Mouse (Mus musculus) intestine, embryonic 16.5 days (tissue): ENCODE data around the gene Hdac8. TPM values are rescaled to one million over a fixed set of nuclear protein-coding genes. Genes with fewer than 3 reads are reported as not detected.

Source experiments
- ATAC-seq: fragments of 200-750 bp; cut with Nextera tagmentation; 2 replicates; pipeline ENCODE4 v1.8.0; 2017; ENCODE audit warnings: moderate TSS enrichment, moderate library complexity
- H3K27ac ChIP-seq: fragments of 300-500 bp; sonication (generic); 2 replicates; pipeline ENCODE4 v1.5.1; 2014; ENCODE audit warnings: mild to moderate bottlenecking, low read length
- H3K27me3 ChIP-seq: fragments of 300-500 bp; sonication (generic); replicated peaks from 2 replicates; pipeline ENCODE4 v1.6.1; 2014; ENCODE audit warnings: low read length, control low read depth, mixed read lengths; ENCODE audit not compliant: control insufficient read depth, insufficient read depth
- H3K36me3 ChIP-seq: fragments of 300-500 bp; sonication (generic); 2 replicates; pipeline ENCODE4 v1.6.1; 2014; ENCODE audit warnings: low read length, control low read depth; ENCODE audit not compliant: control insufficient read depth, insufficient read depth
- H3K4me1 ChIP-seq: fragments of 300-500 bp; sonication (generic); 2 replicates; pipeline ENCODE4 v1.6.1; 2014; ENCODE audit warnings: low read length, control low read depth, mixed read lengths; ENCODE audit not compliant: control insufficient read depth, insufficient read depth
- H3K4me2 ChIP-seq: fragments of 300-500 bp; sonication (generic); 2 replicates; pipeline ENCODE4 v1.6.1; 2014; ENCODE audit warnings: low read depth, low read length, control low read depth
- H3K4me3 ChIP-seq: fragments of 300-500 bp; sonication (generic); 2 replicates; pipeline ENCODE4 v1.5.1; 2014; ENCODE audit warnings: mild to moderate bottlenecking, low read length
- H3K9ac ChIP-seq: fragments of 300-500 bp; sonication (generic); 2 replicates; pipeline ENCODE4 v1.6.1; 2014; ENCODE audit warnings: low read depth, low read length
- H3K9me3 ChIP-seq: fragments of 300-500 bp; sonication (generic); 2 replicates; pipeline ENCODE4 v1.6.1; 2016; ENCODE audit warnings: low read length, control low read depth; ENCODE audit not compliant: control insufficient read depth
- WGBS: fragments of 180-500 bp; shearing (Covaris S2); extraction: QIAGEN DNeasy Blood & Tissue Kit; methylation state at CpG from one replicate; pipeline ENCODE4 v1.1.7; 2014; 5-methylcytosine and 5-hydroxymethylcytosine counted together
- polyA plus RNA-seq: library from polyadenylated mRNA; unstranded; fragments of >200 nt; fragmentation: Nextera tagmentation; extraction: Ambion mirVana; gene quantifications from 2 replicates; pipeline ENCODE4 v1.2.1, GENCODE M21; 2015

Gene Hdac8
- polyA plus RNA-seq, 1 experiment from 2014 or later: 8.2 TPM

- ATAC-seq: no peak
- H3K36me3 ChIP-seq: no peaks in the 10 kb centered on the region
- H3K9me3 ChIP-seq: no peaks in the 10 kb centered on the region
- no peak overlapping the region for H3K4me3 ChIP-seq
- no peak overlapping the region for H3K9ac ChIP-seq
- 81% methylated on average over 5 of the region's 5 CpGs for WGBS
- no peak overlapping the region for H3K27ac ChIP-seq
- H3K4me1 ChIP-seq: no peaks in the 10 kb centered on the region
- H3K27me3 ChIP-seq: no peaks in the 10 kb centered on the region
- no peak overlapping the region for H3K4me2 ChIP-seq
Observed at GRCm38 (mm10) chrX:102475555-102475954, 29.6 kb downstream of the Hdac8 start.

- H3K4me3 ChIP-seq: no peak overlapping the region
- H3K9ac ChIP-seq: no peak overlapping the region
- H3K4me2 ChIP-seq: no peak overlapping the region
- 59% methylated on average over 8 of the region's 8 CpGs for WGBS
- no peaks in the 10 kb centered on the region; the same call in 1 of the 2 replicates for H3K27me3 ChIP-seq
- no peaks in the 10 kb centered on the region for H3K9me3 ChIP-seq
- no peak for ATAC-seq
- H3K36me3 ChIP-seq: no peaks in the 10 kb centered on the region
- H3K4me1 ChIP-seq: no peaks in the 10 kb centered on the region
- no peak overlapping the region for H3K27ac ChIP-seq
Observed at GRCm38 (mm10) chrX:102418343-102419127, 86.6 kb downstream of the Hdac8 start.

GRCm38 (mm10) chrX:102416972-102417371 is 88.2 kb downstream of the Hdac8 start:
- Histone ChIP-seq H3K9me3 (no peaks in the 10 kb centered on the region), H3K4me2 (no peak overlapping the region), H3K36me3 (no peaks in the 10 kb centered on the region), H3K27me3 (no peaks in the 10 kb centered on the region; the same call in 1 of the 2 replicates), H3K4me3 (no peak overlapping the region), H3K9ac (no peak overlapping the region), H3K4me1 (no peaks in the 10 kb centered on the region), H3K27ac (no peak overlapping the region)
- no peak for ATAC-seq
- WGBS: 87% methylated on average over 4 of the region's 4 CpGs

GRCm38 (mm10) chrX:102416386-102416785 is 88.8 kb downstream of the Hdac8 start:
- Histone ChIP-seq H3K27ac (no peak overlapping the region), H3K4me2 (no peak overlapping the region), H3K4me1 (no peaks in the 10 kb centered on the region), H3K36me3 (no peaks in the 10 kb centered on the region), H3K27me3 (no peaks in the 10 kb centered on the region; the same call in 1 of the 2 replicates), H3K9me3 (no peaks in the 10 kb centered on the region), H3K4me3 (no peak overlapping the region), H3K9ac (no peak overlapping the region)
- WGBS: 68% methylated on average over 4 of the region's 4 CpGs
- no peak for ATAC-seq

GRCm38 (mm10) chrX:102384765-102385164 is 120.4 kb downstream of the Hdac8 start:
- H3K9ac ChIP-seq: no peak overlapping the region
- H3K4me1 ChIP-seq: no peaks in the 10 kb centered on the region
- no peak overlapping the region for H3K4me2 ChIP-seq
- H3K9me3 ChIP-seq: no peaks in the 10 kb centered on the region
- no peak for ATAC-seq
- 70% methylated on average over 3 of the region's 3 CpGs for WGBS
- 0 out of 2 replicates have a peak, but pooled peaks cover 2% of the 10 kb centered on the region for H3K27me3 ChIP-seq
- H3K36me3 ChIP-seq: no peaks in the 10 kb centered on the region
- no peak overlapping the region for H3K4me3 ChIP-seq
- no peak overlapping the region for H3K27ac ChIP-seq

GRCm38 (mm10) chrX:102383151-102383550 is 122.0 kb downstream of the Hdac8 start:
- Histone ChIP-seq H3K4me2 (no peak overlapping the region), H3K9me3 (no peaks in the 10 kb centered on the region), H3K9ac (no peak overlapping the region), H3K4me1 (no peaks in the 10 kb centered on the region), H3K27ac (no peak overlapping the region), H3K4me3 (no peak overlapping the region), H3K36me3 (no peaks in the 10 kb centered on the region), H3K27me3 (0 out of 2 replicates have a peak, but pooled peaks cover 2% of the 10 kb centered on the region)
- WGBS: 61% methylated on average over 7 of the region's 7 CpGs
- no peak for ATAC-seq

GRCm38 (mm10) chrX:102366510-102366909 is 138.6 kb downstream of the Hdac8 start:
- ATAC-seq: no peak
- peaks cover 8% of the 10 kb centered on the region; the same call in 1 of the 2 replicates for H3K27me3 ChIP-seq
- no peak overlapping the region for H3K9ac ChIP-seq
- H3K4me1 ChIP-seq: no peaks in the 10 kb centered on the region
- H3K9me3 ChIP-seq: no peaks in the 10 kb centered on the region
- no peak overlapping the region for H3K4me2 ChIP-seq
- 92% methylated on average over 3 of the region's 3 CpGs for WGBS
- no peak overlapping the region for H3K4me3 ChIP-seq
- no peaks in the 10 kb centered on the region for H3K36me3 ChIP-seq
- H3K27ac ChIP-seq: no peak overlapping the region

GRCm38 (mm10) chrX:102362244-102362643 is 142.9 kb downstream of the Hdac8 start:
- H3K4me3 ChIP-seq: no peak overlapping the region
- H3K9ac ChIP-seq: no peak overlapping the region
- H3K27me3 ChIP-seq: peaks cover 4% of the 10 kb centered on the region; the same call in 1 of the 2 replicates
- no peaks in the 10 kb centered on the region for H3K9me3 ChIP-seq
- no peaks in the 10 kb centered on the region for H3K36me3 ChIP-seq
- no peak for ATAC-seq
- 69% methylated on average over 2 of the region's 2 CpGs for WGBS
- H3K4me1 ChIP-seq: no peaks in the 10 kb centered on the region
- H3K27ac ChIP-seq: no peak overlapping the region
- no peak overlapping the region for H3K4me2 ChIP-seq

- H3K36me3 ChIP-seq: no peaks in the 10 kb centered on the region
- no peak for ATAC-seq
- no peak overlapping the region for H3K4me3 ChIP-seq
- H3K9ac ChIP-seq: no peak overlapping the region
- H3K4me1 ChIP-seq: no peaks in the 10 kb centered on the region
- no peaks in the 10 kb centered on the region for H3K27me3 ChIP-seq
- H3K4me2 ChIP-seq: no peak overlapping the region
- H3K27ac ChIP-seq: no peak overlapping the region
- 80% methylated on average over 3 of the region's 3 CpGs for WGBS
- H3K9me3 ChIP-seq: no peaks in the 10 kb centered on the region
Observed at GRCm38 (mm10) chrX:102353412-102353811, 151.7 kb downstream of the Hdac8 start.
